Mouse (Mus musculus) heart, embryonic 11.5 days (tissue): ENCODE measurements around the gene Pdf. TPM values are rescaled to one million over a fixed set of nuclear protein-coding genes. Genes with fewer than 3 reads are reported as not detected.

Experiments
- ATAC-seq: fragments of 200-750 bp; cut with Nextera tagmentation; replicated peaks from 2 replicates; pipeline ENCODE4 v1.8.0; 2017; ENCODE audit warnings: moderate library complexity; ENCODE audit not compliant: insufficient number of reproducible peaks, low FRiP score, low TSS enrichment
- H3K27ac ChIP-seq: fragments of 300-500 bp; sonication (generic); 2 replicates; pipeline ENCODE4 v1.5.1; 2014; ENCODE audit warnings: mild to moderate bottlenecking, low read depth, low read length
- H3K27me3 ChIP-seq: fragments of 300-500 bp; sonication (generic); 2 replicates; pipeline ENCODE4 v1.6.1; 2014; ENCODE audit warnings: mild to moderate bottlenecking, low read length, mixed read lengths; ENCODE audit not compliant: control insufficient read depth, insufficient read depth
- H3K36me3 ChIP-seq: fragments of 300-500 bp; sonication (generic); 2 replicates; pipeline ENCODE4 v1.6.1; 2014; ENCODE audit warnings: mild to moderate bottlenecking, low read length, moderate library complexity, mixed read lengths; ENCODE audit not compliant: control insufficient read depth, insufficient read depth
- H3K4me1 ChIP-seq: fragments of 300-500 bp; sonication (generic); 2 replicates; pipeline ENCODE4 v1.6.1; 2014; ENCODE audit warnings: low read length; ENCODE audit not compliant: control insufficient read depth, insufficient read depth
- H3K4me2 ChIP-seq: fragments of 300-500 bp; sonication (generic); 2 replicates; pipeline ENCODE4 v1.6.1; 2014; ENCODE audit warnings: mild to moderate bottlenecking, moderate library complexity
- H3K4me3 ChIP-seq: fragments of 300-500 bp; sonication (generic); 2 replicates; pipeline ENCODE4 v1.5.1; 2014; ENCODE audit warnings: low read depth, low read length
- H3K9ac ChIP-seq: fragments of 300-500 bp; sonication (generic); 2 replicates; pipeline ENCODE4 v1.6.1; 2014; ENCODE audit warnings: mild to moderate bottlenecking, low read depth, low read length, moderate library complexity
- H3K9me3 ChIP-seq: fragments of 300-500 bp; sonication (generic); replicated peaks from 2 replicates; pipeline ENCODE4 v1.6.1; 2016; ENCODE audit warnings: low read length; ENCODE audit not compliant: control insufficient read depth
- WGBS: fragments of 180-500 bp; shearing (Covaris S2); extraction: QIAGEN DNeasy Blood & Tissue Kit; methylation state at CpG from one replicate; pipeline ENCODE4 v1.1.7; 2014; ENCODE audit not compliant: insufficient replicate concordance; 5-methylcytosine and 5-hydroxymethylcytosine counted together
- polyA plus RNA-seq: library from polyadenylated mRNA; unstranded; fragments of >200 nt; fragmentation: Nextera tagmentation; extraction: Ambion mirVana; gene quantifications from 2 replicates; pipeline ENCODE4 v1.2.1, GENCODE M21; 2014

Pdf gene
- polyA plus RNA-seq, 1 experiment from 2014 or later: 40.7 TPM

GRCm38 (mm10) chr8:107076239-107076888 lies 27.9 kb upstream of the Pdf start:
- 0 out of 2 replicates have a peak, but pooled peaks cover 4% of the 10 kb centered on the region for H3K4me1 ChIP-seq
- H3K27me3 ChIP-seq: no peaks in the 10 kb centered on the region
- H3K9ac ChIP-seq: no peak overlapping the region
- no peaks in the 10 kb centered on the region for H3K9me3 ChIP-seq
- no peak for ATAC-seq
- no peak overlapping the region for H3K4me3 ChIP-seq
- no peak overlapping the region for H3K27ac ChIP-seq
- peaks cover 40% of the 10 kb centered on the region for H3K36me3 ChIP-seq
- no peak overlapping the region for H3K4me2 ChIP-seq
- 84% methylated on average over 7 of the region's 7 CpGs for WGBS

GRCm38 (mm10) chr8:107074128-107074527 lies 25.7 kb upstream of the Pdf start:
- H3K27ac ChIP-seq: no peak overlapping the region
- no peak overlapping the region for H3K4me3 ChIP-seq
- WGBS: 77% methylated on average over 1 of the region's 1 CpGs
- H3K9me3 ChIP-seq: no peaks in the 10 kb centered on the region
- no peak overlapping the region for H3K9ac ChIP-seq
- H3K4me1 ChIP-seq: 0 out of 2 replicates have a peak, but pooled peaks cover 4% of the 10 kb centered on the region
- ATAC-seq: no peak
- H3K4me2 ChIP-seq: no peak overlapping the region
- H3K27me3 ChIP-seq: no peaks in the 10 kb centered on the region
- H3K36me3 ChIP-seq: peaks cover 30% of the 10 kb centered on the region

GRCm38 (mm10) chr8:107073706-107074105 lies 25.3 kb upstream of the Pdf start:
- WGBS: 86% methylated on average over 4 of the region's 4 CpGs
- H3K36me3 ChIP-seq: peaks cover 30% of the 10 kb centered on the region

GRCm38 (mm10) chr8:107065511-107066496 lies 17.4 kb upstream of the Pdf start, which contains the start of gene Tmed6:
TSS of gene Tmed6 (minus strand) at chr8:107065644.
- H3K27ac ChIP-seq: no peak within 1 kb of the TSS
- ATAC-seq: 0 out of 2 replicates have a peak, but pooled peaks have one; percentile 22
- no peak within 1 kb of the TSS for H3K4me3 ChIP-seq
- no peaks in the 10 kb centered on the region for H3K9me3 ChIP-seq
- no peaks in the 10 kb centered on the region for H3K36me3 ChIP-seq
- H3K4me2 ChIP-seq: no peak within 1 kb of the TSS
- H3K27me3 ChIP-seq: no peaks in the 10 kb centered on the region
- WGBS: 54% methylated on average over 17 of the region's 17 CpGs
- H3K4me1 ChIP-seq: no peaks in the 10 kb centered on the region
- H3K9ac ChIP-seq: no peak within 1 kb of the TSS

More at GRCm38 (mm10) chr8:107073706-107074105, 25.3 kb upstream of the Pdf start:
- Histone ChIP-seq H3K27me3 (no peaks in the 10 kb centered on the region), H3K9ac (no peak overlapping the region), H3K27ac (no peak overlapping the region), H3K4me3 (no peak overlapping the region), H3K9me3 (no peaks in the 10 kb centered on the region), H3K4me2 (no peak overlapping the region), H3K4me1 (0 out of 2 replicates have a peak, but pooled peaks cover 4% of the 10 kb centered on the region)
- no peak for ATAC-seq

GRCm38 (mm10) chr8:107062613-107063012 lies 14.2 kb upstream of the Pdf start:
- no peak for ATAC-seq

GRCm38 (mm10) chr8:107056973-107057369 lies 8.6 kb upstream of the Pdf start:
- peak; percentile 33; the same call in 1 of the 2 replicates for ATAC-seq
- Histone ChIP-seq H3K4me1 (peaks cover 12% of the 10 kb centered on the region), H3K4me2 (peak overlapping the region; percentile 95), H3K27ac (0 out of 2 replicates have a peak overlapping the region, but pooled peaks have one; percentile 41), H3K36me3 (peaks cover 14% of the 10 kb centered on the region), H3K4me3 (peak overlapping the region; percentile 75), H3K27me3 (no peaks in the 10 kb centered on the region), H3K9ac (peak overlapping the region; percentile 82), H3K9me3 (no peaks in the 10 kb centered on the region)
- WGBS: under 1% methylated on average over 33 of the region's 33 CpGs

More at GRCm38 (mm10) chr8:107062613-107063012, 14.2 kb upstream of the Pdf start:
- Histone ChIP-seq H3K9ac (no peak overlapping the region), H3K27me3 (no peaks in the 10 kb centered on the region), H3K36me3 (peaks cover 6% of the 10 kb centered on the region; the same call in 1 of the 2 replicates), H3K27ac (no peak overlapping the region), H3K4me3 (no peak overlapping the region), H3K4me1 (peaks cover 2% of the 10 kb centered on the region; the same call in 1 of the 2 replicates), H3K4me2 (no peak overlapping the region), H3K9me3 (no peaks in the 10 kb centered on the region)
- 77% methylated on average over 1 of the region's 1 CpGs for WGBS

GRCm38 (mm10) chr8:107056076-107056972 lies 7.9 kb upstream of the Pdf start, which contains the start of the genes Cog8 and Nip7:
TSS of gene Cog8 (minus strand) at chr8:107056689.
TSS of gene Nip7 (plus strand) at chr8:107056877.
- H3K27me3 ChIP-seq: no peaks in the 10 kb centered on the region
- peak within 1 kb of the TSS; percentile 54 for H3K27ac ChIP-seq
- no peaks in the 10 kb centered on the region for H3K9me3 ChIP-seq
- ATAC-seq: peak; percentile 86
- H3K36me3 ChIP-seq: peaks cover 20% of the 10 kb centered on the region
- WGBS: under 1% methylated on average over 88 of the region's 88 CpGs
- peak within 1 kb of the TSS; percentile 95 for H3K4me2 ChIP-seq
- H3K4me1 ChIP-seq: peaks cover 12% of the 10 kb centered on the region
- H3K9ac ChIP-seq: peak within 1 kb of the TSS; percentile 82
- peak within 1 kb of the TSS; percentile 75 for H3K4me3 ChIP-seq
